Mouse (Mus musculus) gastrocnemius, adult 2 months (tissue): ENCODE results near the gene Uck2. TPM values are rescaled to one million over a fixed set of nuclear protein-coding genes. Genes with fewer than 3 reads are reported as not detected.

Source experiments
- DNase-seq: peaks from one replicate; pipeline ENCODE4 v3.0.0; 2022
- H3K27ac ChIP-seq: fragments of 200-600 bp; 2 replicates; pipeline ENCODE4 v1.8.1; 2022; ENCODE audit warnings: mild to moderate bottlenecking
- H3K4me3 ChIP-seq: fragments of 200-600 bp; 2 replicates; pipeline ENCODE4 v1.8.1; 2022; ENCODE audit warnings: mild to moderate bottlenecking, moderate library complexity
- CTCF ChIP-seq: fragments of 200-600 bp; IDR thresholded peaks from 2 replicates; pipeline ENCODE4 v1.8.1; 2022; ENCODE audit warnings: antibody characterized with exemption, mild to moderate bottlenecking, moderate library complexity
- intact Hi-C: fragments of 180-260 bp; cut with DNase I; formaldehyde crosslinking; loops from one replicate; pipeline ENCODE4 v1.15.1; 2025
- total RNA-seq, 2 experiments: library from RNA; stranded (reverse); gene quantifications; 2 replicates each; pipeline ENCODE4 v1.2.3; 2021

The Uck2 gene
- total RNA-seq, 2 experiments from 2014 or later: 14.1 to 22.4 TPM

DNA sequence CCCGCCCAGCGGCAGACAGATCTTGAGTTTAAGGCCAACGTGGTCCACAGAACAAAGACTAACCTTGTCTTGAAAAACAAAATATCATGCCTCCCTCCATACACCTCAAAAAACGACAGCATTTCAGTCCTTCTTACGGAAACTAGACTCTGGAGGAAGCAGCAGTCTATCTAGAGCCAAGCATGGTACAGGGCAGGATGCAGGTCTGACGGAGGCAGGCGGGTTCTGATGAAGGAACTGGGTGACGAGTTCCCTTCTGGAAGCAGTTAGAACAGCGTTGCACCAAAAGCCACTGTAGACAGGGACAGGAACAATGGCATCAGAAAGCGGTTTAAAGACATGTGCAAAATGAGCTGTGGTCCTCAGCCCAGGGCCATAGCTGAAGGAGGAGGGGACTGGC is 5.1 kb downstream of the Uck2 start:
- no peak overlapping the region for H3K4me3 ChIP-seq
- DNase-seq: no peak
- TF ChIP-seq CTCF: no peak
- intact Hi-C loops: no loop called here
- no peak overlapping the region for H3K27ac ChIP-seq

DNA sequence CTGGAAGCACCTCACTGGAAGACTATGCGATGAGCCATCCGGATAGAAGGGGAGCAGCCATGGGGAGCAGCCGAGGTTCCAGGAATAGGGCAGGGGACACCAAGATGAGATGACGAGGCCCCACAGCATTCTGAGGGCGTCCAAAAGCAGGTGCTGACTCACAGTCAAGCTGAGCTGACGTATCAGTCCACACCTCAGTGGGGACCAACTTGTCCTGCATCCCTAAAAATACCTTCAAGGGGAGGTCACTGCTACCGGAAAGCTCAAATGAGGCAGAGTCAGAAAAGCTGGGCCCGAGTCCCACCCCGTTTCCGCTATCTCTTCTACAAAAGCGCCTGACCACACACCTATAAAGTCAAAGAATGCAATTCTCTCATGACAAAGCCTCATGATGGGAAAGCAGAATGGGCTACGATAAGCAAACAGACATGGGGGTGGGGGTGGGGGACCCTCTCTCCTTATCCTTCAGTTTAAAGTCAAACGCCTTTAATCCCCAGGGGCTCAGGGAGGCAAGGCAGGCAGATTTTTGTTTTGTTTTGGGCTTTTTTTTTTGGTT is 5.9 kb downstream of the Uck2 start:
- no peak overlapping the region for H3K4me3 ChIP-seq
- H3K27ac ChIP-seq: no peak overlapping the region
- TF ChIP-seq CTCF: no peak
- no peak for DNase-seq
- intact Hi-C loops: no loop called here

DNA sequence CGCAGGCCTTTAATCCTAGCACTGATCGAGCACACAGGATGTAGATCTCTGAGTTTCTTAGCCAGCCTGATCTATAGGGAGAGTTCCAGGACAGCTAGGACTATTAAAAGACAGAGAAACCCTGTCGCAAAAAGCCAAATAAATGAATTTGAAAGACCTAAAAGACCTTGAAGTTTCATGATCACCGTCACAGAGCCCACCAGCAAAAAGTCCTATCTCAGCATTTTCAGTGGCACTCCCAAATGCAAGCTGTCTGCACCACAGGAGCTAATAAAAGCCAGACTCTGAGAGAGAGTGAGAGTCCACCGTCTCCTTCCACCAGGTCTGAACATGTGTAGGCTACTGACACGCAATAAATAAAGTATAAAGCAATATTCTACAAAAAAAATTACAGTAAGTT is 6.7 kb downstream of the Uck2 start:
- Histone ChIP-seq H3K4me3 (no peak overlapping the region), H3K27ac (no peak overlapping the region)
- intact Hi-C loops: no loop called here
- no peak for TF ChIP-seq CTCF
- DNase-seq: no peak

DNA sequence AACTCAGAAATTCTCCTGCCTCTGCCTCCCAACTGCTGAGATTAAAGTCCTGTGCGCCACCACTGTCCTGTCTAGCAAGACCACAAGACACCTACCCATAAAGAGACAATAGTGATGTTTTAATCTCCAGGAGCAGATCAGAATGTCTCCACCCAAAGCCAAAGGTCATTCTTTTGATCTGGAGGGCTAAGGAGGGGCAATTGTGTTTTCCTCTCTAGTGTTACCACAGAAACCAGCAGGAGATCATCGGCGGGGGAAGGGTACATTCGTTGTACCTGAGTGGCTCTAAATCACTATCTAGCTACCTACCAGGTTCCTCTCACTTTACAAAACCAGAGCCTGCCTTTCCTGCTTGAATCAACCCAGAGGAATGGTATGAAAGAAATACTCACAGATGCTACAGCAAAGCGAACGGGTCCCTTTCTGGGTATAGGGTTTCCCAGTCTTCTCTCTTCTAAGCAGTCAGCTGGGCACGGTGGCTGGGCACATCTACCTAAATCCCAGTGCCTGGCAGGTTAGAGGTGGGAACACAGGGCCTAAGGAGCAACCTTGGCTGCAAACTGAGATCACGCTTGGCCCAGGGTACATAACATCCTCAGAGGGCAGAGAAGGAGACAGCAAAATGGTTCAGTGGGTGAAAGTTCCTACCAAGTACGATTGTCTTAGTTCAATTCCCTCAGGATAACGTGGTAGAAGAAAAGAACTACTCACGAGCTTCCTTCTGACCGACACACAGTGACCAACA is 10.3 kb downstream of the Uck2 start:
- H3K27ac ChIP-seq: no peak overlapping the region
- intact Hi-C loops: loop anchor here (5.0 kb wide), 1 partner anchor 32 kb away; the partner anchor contains the start of gene Tmco1
- DNase-seq: no peak
- no peak overlapping the region for H3K4me3 ChIP-seq
- TF ChIP-seq CTCF: no peak

DNA sequence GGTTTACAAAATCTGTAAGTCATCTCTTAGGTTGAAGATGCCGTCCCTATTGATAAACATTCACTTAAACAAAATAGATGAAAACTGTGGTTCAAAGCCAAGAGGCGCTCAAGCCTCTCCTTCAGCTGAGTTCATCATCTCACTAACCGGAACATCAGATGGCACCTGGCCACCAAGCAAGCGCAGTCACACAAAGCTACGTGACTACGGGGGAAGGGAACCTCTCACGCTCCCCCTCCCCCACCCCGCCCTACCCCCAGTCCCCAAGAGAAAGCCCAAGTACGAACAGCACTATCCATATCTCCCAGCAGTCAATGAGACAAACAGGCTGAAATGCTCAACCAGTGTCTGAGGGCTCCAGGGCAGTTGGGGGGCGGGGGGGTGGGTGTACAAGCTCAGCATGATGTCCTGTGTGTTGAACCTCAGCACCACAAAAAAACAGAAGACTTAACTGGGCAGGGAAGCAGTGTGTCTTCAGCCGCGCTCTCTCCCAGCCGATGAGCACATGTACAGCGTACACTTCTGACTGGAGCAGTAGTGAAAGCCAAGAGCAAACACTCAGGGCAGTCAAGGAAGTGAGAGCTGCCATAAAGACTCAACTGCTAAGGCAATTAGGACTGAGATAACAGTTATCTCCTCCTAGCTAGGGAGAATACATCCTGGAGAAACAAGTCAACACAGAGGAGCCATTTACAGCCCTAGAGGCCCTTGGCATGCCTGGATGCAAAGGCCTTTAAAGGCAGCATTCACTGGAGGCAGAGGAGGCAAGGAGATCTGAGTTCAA is 11.5 kb downstream of the Uck2 start:
- TF ChIP-seq CTCF: no peak
- no peak for DNase-seq
- Histone ChIP-seq H3K27ac (no peak overlapping the region), H3K4me3 (no peak overlapping the region)
- intact Hi-C loops: loop anchor here (5.0 kb wide), 1 partner anchor 34 kb away; the partner anchor contains the start of gene Tmco1

DNA sequence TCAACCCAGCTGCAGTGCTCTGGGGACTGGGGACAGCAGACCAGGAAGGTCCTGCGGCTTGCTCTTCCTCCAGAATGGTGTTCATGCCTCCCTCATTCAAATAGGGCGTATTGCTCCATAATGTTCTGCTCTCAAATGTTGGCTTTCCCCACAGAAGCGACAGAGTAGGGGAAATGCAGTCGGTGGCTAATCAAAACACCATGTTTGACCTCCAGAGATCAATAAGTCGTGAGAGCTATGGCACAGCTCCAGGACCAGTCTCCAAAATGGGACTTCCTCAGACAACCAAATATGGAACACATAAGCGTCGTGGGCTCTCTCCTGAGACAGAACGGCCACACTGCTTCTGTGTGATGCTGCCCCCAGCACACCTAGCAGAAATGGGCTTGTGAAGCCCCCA is 13.3 kb downstream of the Uck2 start:
- TF ChIP-seq CTCF: no peak
- no peak overlapping the region for H3K4me3 ChIP-seq
- no peak for DNase-seq
- intact Hi-C loops: loop anchor here (5.0 kb wide), 1 partner anchor 35 kb away; the partner anchor contains the start of gene Tmco1
- 0 out of 2 replicates have a peak overlapping the region, but pooled peaks have one; percentile 12 for H3K27ac ChIP-seq

DNA sequence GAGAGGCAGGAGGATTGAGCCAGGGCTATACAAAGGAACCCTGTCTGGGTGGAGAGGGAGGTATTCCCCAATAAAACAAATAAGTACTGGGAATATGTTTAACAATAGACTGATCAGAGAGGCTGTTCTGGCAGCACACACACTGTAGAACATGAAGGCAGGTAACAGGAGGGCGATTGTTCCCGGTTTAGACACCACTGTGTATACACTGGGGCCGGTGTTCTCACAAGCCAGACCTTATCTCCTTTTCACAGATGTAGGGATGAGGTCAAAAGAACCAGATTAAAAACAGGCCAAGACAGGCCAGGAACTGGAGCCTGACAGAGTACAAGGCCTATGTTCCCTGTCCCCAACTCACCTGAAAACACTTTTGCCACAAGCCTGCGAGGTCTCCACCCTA is 13.8 kb downstream of the Uck2 start:
- no peak overlapping the region for H3K4me3 ChIP-seq
- TF ChIP-seq CTCF: no peak
- peak overlapping the region; percentile 85; the same call in 1 of the 2 replicates for H3K27ac ChIP-seq
- intact Hi-C loops: loop anchor here (5.0 kb wide), 1 partner anchor 36 kb away; the partner anchor contains the start of gene Tmco1
- no peak for DNase-seq

DNA sequence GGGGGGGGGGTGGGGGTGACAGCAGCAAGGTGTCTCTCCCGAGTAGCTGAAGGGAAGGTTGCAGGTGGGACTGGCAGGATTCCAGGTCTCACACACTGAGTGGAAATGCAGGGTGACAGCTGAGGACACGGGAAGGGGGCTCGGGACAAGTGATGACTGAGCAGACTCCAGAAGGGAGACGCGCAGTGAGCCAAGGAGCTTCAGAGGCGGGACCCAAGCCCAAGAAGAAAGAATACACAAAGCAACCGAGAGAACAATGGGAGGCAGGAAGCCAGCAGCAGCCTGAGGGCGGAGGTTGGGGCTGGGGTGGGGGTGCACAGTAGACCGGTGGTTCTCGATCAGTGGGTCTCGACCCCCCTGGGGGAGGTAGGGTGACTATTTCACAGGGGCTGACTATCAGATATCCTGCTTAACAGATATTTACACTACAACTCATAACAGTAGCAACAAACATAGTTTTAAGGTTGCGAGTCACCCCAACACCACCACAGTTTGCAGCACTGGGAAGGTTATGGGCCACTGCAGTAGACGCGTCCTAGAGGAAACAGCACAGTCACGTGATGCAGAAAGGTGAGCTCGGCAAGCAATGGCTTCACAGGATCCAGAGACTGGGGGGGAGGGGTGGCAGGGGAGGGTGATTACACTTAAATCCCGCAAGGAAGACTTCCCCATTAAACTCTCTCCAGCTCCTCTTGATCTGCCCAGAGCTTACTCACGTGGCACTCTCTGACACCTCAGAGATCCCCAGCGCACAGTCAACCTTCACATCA is 14.6 kb downstream of the Uck2 start:
- no peak for TF ChIP-seq CTCF
- DNase-seq: no peak
- peak overlapping the region; percentile 85 for H3K27ac ChIP-seq
- intact Hi-C loops: loop anchor here (5.0 kb wide), 1 partner anchor 37 kb away; the partner anchor contains the start of gene Tmco1
- peak overlapping the region; percentile 59 for H3K4me3 ChIP-seq

DNA sequence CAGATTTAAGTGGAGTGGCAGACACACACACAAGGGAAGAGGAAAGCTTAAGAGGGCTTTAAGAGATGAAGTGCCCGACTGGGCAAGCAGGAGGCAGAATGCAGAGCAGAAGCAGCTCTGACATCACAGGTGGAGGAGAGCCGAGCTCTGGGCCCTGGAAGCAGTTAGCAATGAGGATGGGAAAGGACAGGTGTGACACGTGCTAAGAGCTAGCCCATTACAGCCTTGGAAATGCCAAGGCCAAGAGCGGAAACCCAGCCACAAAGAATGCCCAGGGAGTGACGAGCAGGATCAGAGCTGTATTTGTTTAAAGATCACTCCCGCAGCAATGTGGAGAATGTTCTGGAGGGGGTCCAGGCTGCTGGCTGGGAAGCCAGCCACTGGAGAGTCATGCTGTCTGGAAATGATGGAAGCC is 15.3 kb downstream of the Uck2 start:
- TF ChIP-seq CTCF: peak; percentile 15; the same call in 1 of the 2 replicates

DNA sequence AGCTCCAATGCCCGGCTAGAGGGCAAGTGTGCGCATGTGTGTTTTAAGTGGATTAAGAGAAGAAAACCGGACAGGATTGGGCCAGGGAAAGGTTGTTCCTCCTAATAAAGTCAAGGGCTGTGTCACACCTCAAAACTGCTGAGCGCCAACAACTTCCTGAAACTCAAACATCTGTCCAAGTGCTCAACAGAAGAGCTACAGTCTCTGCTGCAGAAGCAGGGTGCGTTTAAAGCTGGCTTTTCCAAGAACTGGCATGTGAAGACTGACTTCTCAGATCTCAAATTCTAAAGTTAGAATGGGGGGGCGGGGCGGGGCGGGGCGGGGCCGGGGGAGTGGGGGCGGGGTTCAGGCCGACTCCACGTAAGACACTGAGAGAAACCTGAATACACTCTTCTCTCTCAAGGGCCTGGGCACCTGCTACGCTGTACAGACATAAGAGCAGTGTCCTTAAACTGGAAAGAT is 15.7 kb downstream of the Uck2 start:
- no peak for DNase-seq
- Histone ChIP-seq H3K4me3 (peak overlapping the region; percentile 59), H3K27ac (peak overlapping the region; percentile 85)
- TF ChIP-seq CTCF: no peak
- intact Hi-C loops: loop anchor here (5.0 kb wide), 1 partner anchor 37 kb away; no protein-coding TSS in a partner anchor

More for the DNA sequence above, 15.3 kb downstream of the Uck2 start:
- Histone ChIP-seq H3K4me3 (peak overlapping the region; percentile 59), H3K27ac (peak overlapping the region; percentile 85)
- DNase-seq: peak; percentile 86
- intact Hi-C loops: loop anchor here (5.0 kb wide), 2 partner anchors 37 to 38 kb away; partner anchors contain the start of gene Tmco1

DNA sequence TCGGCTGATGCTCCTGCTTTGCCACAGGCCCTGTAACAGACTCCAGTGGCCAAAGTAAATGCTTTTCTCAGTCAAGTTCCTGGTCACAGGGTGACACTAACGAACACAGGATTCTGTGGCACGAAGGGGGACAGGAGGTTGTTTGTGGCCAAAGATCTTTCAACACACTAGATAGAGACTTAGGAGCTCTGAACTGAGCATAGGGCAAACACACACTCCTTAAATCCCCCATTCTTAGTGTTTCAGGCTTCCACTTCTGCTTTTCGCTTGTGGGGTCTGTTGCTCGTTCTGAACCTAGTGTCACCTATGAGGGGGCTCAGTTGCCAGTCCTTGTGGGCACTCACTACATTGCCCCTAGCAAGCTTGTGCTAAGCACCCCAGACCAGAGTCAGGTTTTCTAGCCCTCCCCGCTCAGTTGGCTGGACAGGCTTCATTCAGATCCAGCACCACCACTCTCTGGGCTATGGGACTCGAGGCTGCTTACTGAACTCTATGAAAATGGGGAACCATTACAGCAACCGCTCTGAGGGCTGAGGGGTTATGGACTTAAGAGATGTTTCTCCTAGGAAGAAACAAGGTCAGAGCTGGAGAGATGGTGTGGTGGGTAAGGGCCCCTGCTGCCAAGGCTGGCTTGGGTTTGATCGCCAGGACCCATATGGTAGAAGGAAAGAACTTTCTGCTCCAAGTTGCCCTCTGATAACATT is 16.6 kb downstream of the Uck2 start:
- Histone ChIP-seq H3K27ac (peak overlapping the region; percentile 85), H3K4me3 (peak overlapping the region; percentile 59)
- DNase-seq: no peak
- intact Hi-C loops: loop anchor here (5.0 kb wide), 1 partner anchor 36 kb away; no protein-coding TSS in a partner anchor
- TF ChIP-seq CTCF: no peak
